Mouse (Mus musculus) liver, adult 2 months (tissue): ENCODE measurements around the gene Fgfr2. TPM values are rescaled to one million over a fixed set of nuclear protein-coding genes. Genes with fewer than 3 reads are reported as not detected.

ENCODE experiments used
- DNase-seq: peaks from one replicate; pipeline ENCODE4 v3.0.0-alpha.2; 2011; ENCODE audit warnings: low read depth, low spot score; ENCODE audit errors: extremely low read depth
- H3K27ac ChIP-seq: fragments of 200-500 bp; replicated peaks from 2 replicates; pipeline ENCODE4 v1.5.1; 2012; ENCODE audit warnings: low read depth, mild to moderate bottlenecking, control low read depth, inconsistent platforms, low read length; ENCODE audit not compliant: insufficient read depth
- H3K27me3 ChIP-seq: fragments of 200-500 bp; 2 replicates; pipeline ENCODE4 v1.6.1; 2012; ENCODE audit warnings: mild to moderate bottlenecking, moderate library complexity, low read length, inconsistent platforms; ENCODE audit not compliant: control insufficient read depth, insufficient read depth
- H3K36me3 ChIP-seq: fragments of 200-500 bp; 2 replicates; pipeline ENCODE4 v1.6.1; 2012; ENCODE audit warnings: low read length, inconsistent platforms; ENCODE audit not compliant: control insufficient read depth, insufficient read depth
- H3K4me1 ChIP-seq: fragments of 200-500 bp; 2 replicates; pipeline ENCODE4 v1.6.1; 2011; ENCODE audit warnings: low read length; ENCODE audit not compliant: control insufficient read depth, insufficient read depth
- H3K4me3 ChIP-seq: fragments of 200-500 bp; 2 replicates; pipeline ENCODE4 v1.5.1; 2011; ENCODE audit warnings: low read depth, mild to moderate bottlenecking, control low read depth, low read length, moderate library complexity; ENCODE audit not compliant: insufficient read depth
- H3K79me2 ChIP-seq: fragments of 200-500 bp; 2 replicates; pipeline ENCODE4 v1.6.1; 2012; ENCODE audit warnings: inconsistent platforms, mild to moderate bottlenecking, low read length, moderate library complexity; ENCODE audit not compliant: control insufficient read depth, insufficient read depth
- H3K9ac ChIP-seq: fragments of 200-500 bp; 2 replicates; pipeline ENCODE4 v1.6.1; 2012; ENCODE audit warnings: low read depth, mild to moderate bottlenecking, control low read depth, inconsistent platforms, low read length
- CTCF ChIP-seq: fragments of 200-500 bp; IDR thresholded peaks from 2 replicates; pipeline ENCODE4 v1.5.1; 2011; ENCODE audit warnings: low read depth, low read length, control low read depth
- POLR2A ChIP-seq: fragments of 200-500 bp; IDR thresholded peaks from 2 replicates; pipeline ENCODE4 v1.6.1; 2011; ENCODE audit warnings: low read length, control low read depth; ENCODE audit not compliant: insufficient read depth; ENCODE audit errors: extremely low read depth
- WGBS: fragments of 180-500 bp; shearing (Covaris S2); methylation state at CpG from one replicate; pipeline ENCODE4 v1.1.7; 2018; 5-methylcytosine and 5-hydroxymethylcytosine counted together
- polyA plus RNA-seq: library from polyadenylated mRNA; depleted of rRNA; stranded (reverse); fragments of >200 nt; gene quantifications from 2 replicates; pipeline ENCODE4 v1.2.3, GENCODE M21; 2012
- total RNA-seq: library from RNA; depleted of rRNA; stranded (reverse); fragments of >200 nt; gene quantifications from 2 replicates; pipeline ENCODE4 v1.2.3, GENCODE M21; 2014

The Fgfr2 gene
- total and polyA plus RNA-seq, 2 experiments = 16.7 to 35.2 TPM

DNA sequence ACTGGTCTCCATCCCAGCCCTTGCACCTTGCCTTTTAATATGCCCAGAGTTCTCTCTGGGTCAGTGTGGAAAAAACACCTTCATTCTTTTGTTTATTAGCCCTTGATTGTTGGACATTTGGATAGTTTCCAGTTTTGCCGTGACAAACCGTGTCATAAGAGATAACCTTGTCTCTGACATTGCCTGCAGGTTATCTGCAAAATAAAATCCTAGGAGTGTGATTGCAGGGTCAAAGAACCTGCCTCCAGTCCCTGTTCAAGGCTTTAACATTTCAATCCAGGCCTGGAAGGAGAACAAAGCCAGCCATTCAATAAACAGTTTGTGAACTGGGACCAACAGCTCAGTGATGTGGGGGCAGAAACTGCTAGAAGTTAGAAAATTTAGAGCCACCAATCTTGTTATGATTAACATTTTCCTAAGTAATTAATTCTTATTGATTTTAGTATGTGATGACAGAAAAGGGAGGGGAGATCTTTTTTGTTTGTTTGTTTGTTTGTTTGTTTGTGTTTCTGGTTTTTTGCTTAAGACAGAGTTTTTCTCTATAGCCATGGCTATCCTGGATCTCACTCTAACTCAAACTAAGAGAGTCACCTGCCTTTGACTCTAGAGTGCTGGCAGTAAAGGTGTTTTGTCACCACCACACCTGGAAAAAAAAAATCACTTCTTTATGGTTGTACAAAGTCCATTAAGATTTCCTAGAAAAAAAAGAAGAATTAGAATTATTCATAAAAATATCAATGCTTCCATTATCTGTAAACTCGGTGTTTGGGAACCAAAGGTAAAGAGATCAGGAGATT, 537.3 kb downstream of the Fgfr2 start:
- Histone ChIP-seq H3K36me3 (no peaks in the 10 kb centered on the region), H3K27ac (no peak overlapping the region), H3K27me3 (no peaks in the 10 kb centered on the region; the same call in 1 of the 2 replicates), H3K4me1 (no peaks in the 10 kb centered on the region), H3K79me2 (no peaks in the 10 kb centered on the region), H3K9ac (no peak overlapping the region), H3K4me3 (no peak overlapping the region)
- 26% methylated on average over 3 of the region's 3 CpGs for WGBS
- no peak for TF ChIP-seq CTCF
- TF ChIP-seq POLR2A = no peak
- peak; percentile 82 for DNase-seq

DNA sequence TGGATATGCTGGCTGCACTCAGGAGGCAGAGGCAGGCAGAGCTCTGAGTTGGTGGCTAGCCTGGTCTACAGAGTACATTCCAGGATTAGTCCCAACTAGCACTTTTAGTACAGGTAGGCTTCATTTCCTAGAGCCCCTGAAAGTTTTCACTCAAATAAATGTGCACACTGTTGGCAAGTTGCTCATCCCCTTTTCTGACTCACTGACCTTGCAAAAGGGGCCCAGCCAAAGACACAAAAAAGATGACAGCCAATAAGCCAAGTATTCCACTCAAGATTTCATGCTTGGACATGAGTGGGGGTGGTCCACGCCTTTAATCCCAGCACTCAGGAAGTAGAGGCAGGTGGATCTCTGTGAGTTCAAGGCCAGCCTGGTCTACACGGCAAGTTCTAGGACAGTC, 541.7 kb downstream of the Fgfr2 start:
- 91% methylated on average over 2 of the region's 2 CpGs for WGBS
- peaks cover 2% of the 10 kb centered on the region; the same call in 1 of the 2 replicates for H3K4me1 ChIP-seq
- TF ChIP-seq POLR2A (no peak), CTCF (no peak)
- H3K79me2 ChIP-seq = no peaks in the 10 kb centered on the region
- H3K27me3 ChIP-seq = no peaks in the 10 kb centered on the region; the same call in 1 of the 2 replicates
- H3K36me3 ChIP-seq = no peaks in the 10 kb centered on the region
- H3K4me3 ChIP-seq = no peak overlapping the region
- no peak for DNase-seq
- no peak overlapping the region for H3K9ac ChIP-seq
- H3K27ac ChIP-seq = no peak overlapping the region

DNA sequence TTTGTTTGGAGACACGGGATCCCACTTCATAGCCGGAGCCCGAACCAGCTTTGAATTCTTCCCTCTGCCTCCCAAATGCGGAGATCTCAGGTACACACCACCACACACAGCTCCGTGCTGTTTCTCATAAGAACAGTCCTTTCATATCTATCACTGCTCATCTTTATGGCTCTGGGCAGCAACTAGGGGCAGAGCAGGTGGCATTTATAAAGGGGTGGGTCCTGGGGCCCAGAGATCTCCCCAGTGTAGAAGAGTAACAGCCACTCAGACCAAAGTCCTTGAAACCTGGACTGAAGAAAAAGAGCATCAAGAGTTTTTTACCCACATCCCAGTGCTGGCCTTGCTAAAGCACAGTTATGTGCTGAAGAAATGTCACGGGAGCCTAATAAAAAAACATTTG, 542.6 kb downstream of the Fgfr2 start:
- Histone ChIP-seq H3K9ac (no peak overlapping the region), H3K27me3 (no peaks in the 10 kb centered on the region), H3K4me1 (peaks cover 2% of the 10 kb centered on the region; the same call in 1 of the 2 replicates), H3K4me3 (no peak overlapping the region), H3K79me2 (no peaks in the 10 kb centered on the region), H3K27ac (no peak overlapping the region), H3K36me3 (no peaks in the 10 kb centered on the region)
- DNase-seq = no peak
- WGBS = 52% methylated on average over 6 of the region's 6 CpGs
- TF ChIP-seq POLR2A = no peak
- TF ChIP-seq CTCF = no peak

DNA sequence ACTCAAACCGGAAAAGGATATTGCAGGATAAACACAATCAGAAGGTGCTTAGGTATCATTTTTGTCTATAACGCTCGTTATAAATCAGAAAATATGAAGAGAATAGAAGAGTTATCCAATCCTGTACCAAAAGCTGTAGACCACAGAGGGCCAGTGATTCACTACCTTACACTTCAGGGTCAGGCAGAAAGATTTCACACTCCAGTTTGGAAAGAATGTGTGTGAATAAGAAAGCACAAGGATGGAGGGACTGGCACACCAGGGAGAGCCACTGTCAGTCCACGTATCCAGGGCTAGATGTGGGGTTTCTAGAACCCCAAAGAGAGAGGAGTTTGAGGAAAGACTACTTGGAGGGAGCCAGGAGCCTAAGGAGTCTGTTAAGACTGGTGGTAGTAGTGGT, 546.3 kb downstream of the Fgfr2 start:
- H3K9ac ChIP-seq = no peak overlapping the region
- H3K36me3 ChIP-seq = no peaks in the 10 kb centered on the region
- peaks cover 8% of the 10 kb centered on the region for H3K4me1 ChIP-seq
- no peak for DNase-seq
- no peaks in the 10 kb centered on the region for H3K79me2 ChIP-seq
- no peak overlapping the region for H3K4me3 ChIP-seq
- H3K27me3 ChIP-seq = no peaks in the 10 kb centered on the region
- TF ChIP-seq POLR2A (no peak), CTCF (no peak)
- WGBS = 45% methylated on average over 4 of the region's 4 CpGs
- H3K27ac ChIP-seq = no peak overlapping the region

DNA sequence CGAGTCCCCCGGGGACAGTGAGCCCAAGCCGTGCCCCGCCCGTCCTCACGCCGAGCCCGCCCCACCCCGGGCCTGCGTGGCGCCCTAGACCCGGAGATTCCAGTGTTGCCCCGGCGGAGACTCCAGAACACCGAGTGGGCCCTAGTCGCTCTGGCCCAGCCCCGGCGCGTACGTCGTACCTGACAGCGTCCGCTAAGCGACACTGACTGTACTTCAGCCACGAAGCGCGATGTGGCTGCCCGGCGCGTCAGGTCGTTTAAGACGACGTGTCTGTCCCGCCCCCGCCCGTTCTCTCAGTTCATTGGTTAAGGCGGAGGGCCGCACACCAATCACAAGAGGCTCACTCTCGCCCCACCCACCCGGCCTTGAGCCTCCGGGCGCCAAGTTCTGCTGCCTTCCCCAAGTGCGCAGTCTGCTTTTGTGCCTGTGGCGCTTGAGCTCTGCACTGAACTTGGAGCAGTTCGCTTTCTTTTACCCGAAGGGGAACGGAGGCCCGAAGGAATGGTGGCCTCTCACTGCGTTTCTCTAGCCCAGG, 547.0 kb downstream of the Fgfr2 start, which contains the start of gene Oat:
Gene Oat, minus strand, starts transcription at position 283 of the 535 bp plus-strand sequence.
- Histone ChIP-seq H3K79me2 (no peaks in the 10 kb centered on the region), H3K36me3 (no peaks in the 10 kb centered on the region), H3K27me3 (no peaks in the 10 kb centered on the region), H3K9ac (peak within 1 kb of the TSS; percentile 93), H3K27ac (peak within 1 kb of the TSS; percentile 76), H3K4me1 (peaks cover 11% of the 10 kb centered on the region), H3K4me3 (peak within 1 kb of the TSS; percentile 89)
- DNase-seq = peak; percentile 84
- WGBS = 3% methylated on average over 49 of the region's 49 CpGs
- TF ChIP-seq CTCF = no peak
- TF ChIP-seq POLR2A = peak; percentile 95

DNA sequence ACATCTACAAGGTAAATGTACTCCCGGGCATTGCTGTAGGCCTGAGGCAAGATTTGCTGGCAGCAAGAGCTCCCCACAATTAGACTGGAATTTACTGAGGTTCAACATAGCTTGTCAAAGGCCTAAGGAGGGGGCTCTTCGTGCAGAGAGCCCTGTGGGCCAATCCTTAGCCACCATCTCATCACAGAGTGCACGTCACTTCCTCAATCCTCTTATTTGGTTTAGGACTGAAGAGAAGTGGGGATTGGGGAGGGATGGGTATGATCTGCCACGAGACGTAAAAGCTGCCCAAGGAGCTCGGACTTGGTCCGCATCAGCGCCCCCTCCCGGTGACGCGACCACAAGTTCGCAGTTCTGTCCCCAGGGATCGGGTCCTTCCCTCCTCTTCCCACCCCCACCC, 547.5 kb downstream of the Fgfr2 start:
- peak overlapping the region; percentile 89 for H3K4me3 ChIP-seq
- peak; percentile 79 for DNase-seq
- H3K27ac ChIP-seq = peak overlapping the region; percentile 34
- H3K36me3 ChIP-seq = no peaks in the 10 kb centered on the region
- peak overlapping the region; percentile 93 for H3K9ac ChIP-seq
- no peaks in the 10 kb centered on the region for H3K27me3 ChIP-seq
- under 1% methylated on average over 13 of the region's 13 CpGs for WGBS
- peak; percentile 78 for TF ChIP-seq CTCF
- TF ChIP-seq POLR2A = no peak
- H3K4me1 ChIP-seq = peaks cover 12% of the 10 kb centered on the region
- no peaks in the 10 kb centered on the region for H3K79me2 ChIP-seq
